Mouse (Mus musculus) ES-E14 (cell line): ENCODE data around the gene Gm8909. TPM values are rescaled to one million over a fixed set of nuclear protein-coding genes. Genes with fewer than 3 reads are reported as not detected.
"Not testable (repeated sequence)": the region's sequence is repeated elsewhere in the genome, so short reads cannot be mapped to it uniquely, and the experiment has no call there.

Source experiments
- DNase-seq: peaks from one replicate; pipeline ENCODE4 v3.0.0-alpha.2; 2013; ENCODE audit warnings: low read depth, low spot score
- H3K27ac ChIP-seq: 2 replicates; pipeline ENCODE4 v1.5.1; 2012; ENCODE audit warnings: low read depth, mild to moderate bottlenecking, low read length, moderate library complexity, mixed read lengths; ENCODE audit not compliant: poor library complexity, insufficient read depth, severe bottlenecking
- H3K36me3 ChIP-seq: 2 replicates; pipeline ENCODE4 v1.6.1; 2012; ENCODE audit warnings: mild to moderate bottlenecking, low read length, moderate library complexity, mixed read lengths; ENCODE audit not compliant: control insufficient read depth, poor library complexity, insufficient read depth, severe bottlenecking
- H3K4me1 ChIP-seq, 2 experiments: fragments of 150-350 bp in 1 of 2; sonication (generic) in 1 of 2; 2 replicates each; pipeline ENCODE4 v1.6.1; 2012; ENCODE audit warnings: low read length in 2 of 2, mild to moderate bottlenecking in 1 of 2, mixed read lengths in 1 of 2; ENCODE audit not compliant: control insufficient read depth in 2 of 2, insufficient read depth in 2 of 2, poor library complexity in 1 of 2
- H3K4me3 ChIP-seq, 2 experiments: fragments of 150-350 bp in 1 of 2; sonication (generic) in 1 of 2; 2 replicates each; pipeline ENCODE4 v1.5.1; 2012; ENCODE audit warnings: low read length in 2 of 2, low read depth in 1 of 2, mild to moderate bottlenecking in 1 of 2, mixed read lengths in 1 of 2; ENCODE audit not compliant: insufficient read depth in 1 of 2, poor library complexity in 1 of 2, severe bottlenecking in 1 of 2
- H3K9ac ChIP-seq: 2 replicates; pipeline ENCODE4 v1.6.1; 2012; ENCODE audit warnings: low read depth, mild to moderate bottlenecking, low read length, mixed read lengths; ENCODE audit not compliant: poor library complexity, insufficient read depth, severe bottlenecking
- H3K9me3 ChIP-seq: fragments of 150-350 bp; sonication (generic); 2 replicates; pipeline ENCODE4 v1.6.1; 2012; ENCODE audit warnings: low read depth, mild to moderate bottlenecking, low read length; ENCODE audit not compliant: control insufficient read depth, insufficient read depth
- CHD2 ChIP-seq: IDR thresholded peaks from 2 replicates; pipeline ENCODE4 v1.6.1; 2014; ENCODE audit warnings: mild to moderate bottlenecking, low read depth, low read length, inconsistent platforms
- HCFC1 ChIP-seq: IDR thresholded peaks from 2 replicates; pipeline ENCODE4 v1.6.1; 2012; ENCODE audit warnings: low read length, inconsistent platforms, borderline replicate concordance; ENCODE audit not compliant: insufficient read depth
- MAFK ChIP-seq: IDR thresholded peaks from 2 replicates; pipeline ENCODE4 v1.6.1; 2014; ENCODE audit warnings: mild to moderate bottlenecking, low read depth, low read length, inconsistent platforms; ENCODE audit not compliant: insufficient read depth
- ZC3H11A ChIP-seq: IDR thresholded peaks from 2 replicates; pipeline ENCODE4 v1.6.1; 2012; ENCODE audit warnings: low read depth, mild to moderate bottlenecking, inconsistent platforms, low read length, borderline replicate concordance
- ZNF384 ChIP-seq: IDR thresholded peaks from 2 replicates; pipeline ENCODE4 v1.6.1; 2012; ENCODE audit warnings: low read depth, low read length, inconsistent platforms
- in situ Hi-C, 2 experiments: fragments of 600-800 bp; cut with MboI; formaldehyde crosslinking; loops; one replicate each; pipeline ENCODE4 v1.15.1; 2025; ENCODE audit warnings: low sequenced_read_pairs in 2 of 2, inconsistent platforms in 1 of 2; ENCODE audit not compliant: unreplicated experiment in 2 of 2
- total RNA-seq: library from RNA; depleted of rRNA; stranded (reverse); fragments of 300-350 nt; gene quantifications from 2 replicates; pipeline ENCODE4 v1.2.3, GENCODE M21; 2012

Gene Gm8909
- total RNA-seq, 1 experiment, result not detected

- Histone ChIP-seq H3K4me1 (no peaks in the 10 kb centered on the region), H3K9ac (no peak overlapping the region), H3K4me3 (peak overlapping the region in 1 of 2 experiments; percentile 42; a peak in 2 of 4 replicates), H3K27ac (no peak overlapping the region), H3K36me3 (no peaks in the 10 kb centered on the region), H3K9me3 (no peaks in the 10 kb centered on the region)
- DNase-seq, result no peak
- TF ChIP-seq MAFK (no peak), ZC3H11A (no peak), ZNF384 (no peak), HCFC1 (no peak)
- in situ Hi-C loops, result no loop called here
Observed at GRCm38 (mm10) chr17:36161129-36162051, 6.9 kb downstream of the Gm8909 start.

GRCm38 (mm10) chr17:36158264-36158663 is 10.1 kb downstream of the Gm8909 start:
- H3K4me3 ChIP-seq, in situ Hi-C loops, H3K9me3 ChIP-seq: not testable (repeated sequence)

GRCm38 (mm10) chr17:36157782-36158181 is 10.6 kb downstream of the Gm8909 start:
- H3K27ac ChIP-seq, H3K4me1 ChIP-seq, H3K36me3 ChIP-seq, in situ Hi-C loops, H3K9me3 ChIP-seq, DNase-seq, H3K4me3 ChIP-seq, H3K9ac ChIP-seq: not testable (repeated sequence)

More at GRCm38 (mm10) chr17:36158264-36158663, 10.1 kb downstream of the Gm8909 start:
- H3K4me1 ChIP-seq, DNase-seq, H3K9ac ChIP-seq, H3K36me3 ChIP-seq, H3K27ac ChIP-seq: not testable (repeated sequence)

- H3K9ac ChIP-seq, result no peak overlapping the region
- H3K4me1 ChIP-seq, result no peaks in the 10 kb centered on the region
- TF ChIP-seq ZNF384 (no peak), CHD2 (no peak), HCFC1 (no peak)
- H3K36me3 ChIP-seq, result no peaks in the 10 kb centered on the region
- no peak overlapping the region for H3K27ac ChIP-seq
- DNase-seq, result no peak
- in situ Hi-C loops, result no loop called here
- no peaks in the 10 kb centered on the region for H3K9me3 ChIP-seq
- H3K4me3 ChIP-seq, result no peak overlapping the region
Observed at GRCm38 (mm10) chr17:36154271-36155149, 13.8 kb downstream of the Gm8909 start.

GRCm38 (mm10) chr17:36151200-36151599 is 17.1 kb downstream of the Gm8909 start:
- in situ Hi-C loops, DNase-seq, H3K27ac ChIP-seq, H3K4me3 ChIP-seq, H3K36me3 ChIP-seq, H3K4me1 ChIP-seq, H3K9ac ChIP-seq, H3K9me3 ChIP-seq: not testable (repeated sequence)

- H3K27ac ChIP-seq, H3K9me3 ChIP-seq, in situ Hi-C loops, H3K4me1 ChIP-seq, DNase-seq, H3K36me3 ChIP-seq, H3K4me3 ChIP-seq, H3K9ac ChIP-seq: not testable (repeated sequence)
Observed at GRCm38 (mm10) chr17:36148468-36148867, 19.9 kb downstream of the Gm8909 start.

- H3K4me1 ChIP-seq, in situ Hi-C loops, H3K9me3 ChIP-seq, H3K4me3 ChIP-seq, H3K36me3 ChIP-seq, H3K27ac ChIP-seq, DNase-seq, H3K9ac ChIP-seq: not testable (repeated sequence)
Observed at GRCm38 (mm10) chr17:36146937-36147336, 21.4 kb downstream of the Gm8909 start.
